Mouse (Mus musculus): Measurements from ENCODE around the gene Mthfr.
"Not testable (repeated sequence)": the region's sequence is repeated elsewhere in the genome, so short reads cannot be mapped to it uniquely, and the experiment has no call there.

Mthfr gene

GRCm38 (mm10) chr4:148040029-148040830 lies 1.4 kb downstream of the Mthfr start:
- peak in 1 of 2 experiments; percentile 43 for DNase-seq

GRCm38 (mm10) chr4:148040933-148041610 lies 2.2 kb downstream of the Mthfr start:
- DNase-seq: peak; percentile 77 to 78

- DNase-seq: peak; percentile 29 to 50
Measured at GRCm38 (mm10) chr4:148041611-148042191, 2.8 kb downstream of the Mthfr start.

- DNase-seq: not testable (repeated sequence)
Measured at GRCm38 (mm10) chr4:148043327-148043726, 4.5 kb downstream of the Mthfr start.

- DNase-seq: no peak
Measured at GRCm38 (mm10) chr4:148044113-148044512, 5.2 kb downstream of the Mthfr start.

- peak in 1 of 2 experiments; percentile 41 for DNase-seq
Measured at GRCm38 (mm10) chr4:148046450-148047031, 7.7 kb downstream of the Mthfr start.

- DNase-seq: not testable (repeated sequence)
Measured at GRCm38 (mm10) chr4:148050396-148050914, 11.6 kb downstream of the Mthfr start.

- DNase-seq: no peak
Measured at GRCm38 (mm10) chr4:148051046-148051776, 12.3 kb downstream of the Mthfr start.

GRCm38 (mm10) chr4:148051886-148052285 lies 13.0 kb downstream of the Mthfr start:
- DNase-seq: no peak

- DNase-seq: no peak
Measured at GRCm38 (mm10) chr4:148052976-148053375, 14.1 kb downstream of the Mthfr start.

- no peak for DNase-seq
Measured at GRCm38 (mm10) chr4:148053417-148053920, 14.6 kb downstream of the Mthfr start.

- DNase-seq: no peak
Measured at GRCm38 (mm10) chr4:148054961-148055695, 16.3 kb downstream of the Mthfr start.

- peak in 1 of 2 experiments; percentile 36 for DNase-seq
Measured at GRCm38 (mm10) chr4:148056246-148056645, 17.4 kb downstream of the Mthfr start.

- peak; percentile 87 to 89 for DNase-seq
Measured at GRCm38 (mm10) chr4:148056801-148057200, 17.9 kb downstream of the Mthfr start.

- no peak for DNase-seq
Measured at GRCm38 (mm10) chr4:148057661-148058209, 18.9 kb downstream of the Mthfr start.

- DNase-seq: no peak
Measured at GRCm38 (mm10) chr4:148058218-148058819, 19.4 kb downstream of the Mthfr start.

- no peak for DNase-seq
Measured at GRCm38 (mm10) chr4:148058993-148059392, 20.1 kb downstream of the Mthfr start.

- peak in 1 of 2 experiments; percentile 56 for DNase-seq
Measured at GRCm38 (mm10) chr4:148060120-148061085, 21.5 kb downstream of the Mthfr start.

GRCm38 (mm10) chr4:148061086-148061480 lies 22.2 kb downstream of the Mthfr start:
- no peak for DNase-seq

Measured in kidney, adult 8-10 months (tissue).